ENCODE assay signal across 8 mouse cellular contexts in genomic region chr9:66275267-66275991, GRCm38 (mm10).
DNase-seq lines count a peak whose midpoint lies in the region; ATAC-seq and TF ChIP-seq lines count a peak whose summit lies in the region.

No protein-coding gene starts in this region.

- in situ Hi-C loops in ES-E14 (cut with MboI; ENCODE audit: low sequenced_read_pairs in 2 of 2, unreplicated experiment in 2 of 2): no loop called here

- H3K9ac ChIP-seq in ES-E14 (ENCODE audit: insufficient read depth, low read depth, low read length, poor library complexity, severe bottlenecking): no peak overlapping the region
- H3K9ac ChIP-seq in forebrain, postnatal 0 days: 0 out of 2 replicates have a peak overlapping the region, but pooled peaks have one; percentile 19
- peak overlapping the region; percentile 45; the same call in 1 of the 2 replicates for H3K9ac ChIP-seq in hindbrain, embryonic 14.5 days

- H3K27me3 ChIP-seq in forebrain, postnatal 0 days (ENCODE audit: insufficient read depth, low read length): no peaks in the 10 kb centered on the region
- no peaks in the 10 kb centered on the region; the same call in 1 of the 2 replicates for H3K27me3 ChIP-seq in hindbrain, embryonic 14.5 days (ENCODE audit: control insufficient read depth, insufficient read depth, low read length)

- 1% methylated on average over 15 of the region's 15 CpGs for WGBS in forebrain, postnatal 0 days
- under 1% methylated on average over 15 of the region's 15 CpGs for WGBS in hindbrain, embryonic 14.5 days

- peaks cover 8 to 29% of the 10 kb centered on the region in 2 experiments for H3K4me1 ChIP-seq in ES-E14 (ENCODE audit: control insufficient read depth in 2 of 2, insufficient read depth in 2 of 2, low read length in 2 of 2, poor library complexity in 1 of 2)
- peaks cover 13% of the 10 kb centered on the region; the same call in 1 of the 2 replicates for H3K4me1 ChIP-seq in forebrain, postnatal 0 days (ENCODE audit: insufficient read depth)
- H3K4me1 ChIP-seq in hindbrain, embryonic 14.5 days (replicated peaks; ENCODE audit: control insufficient read depth, insufficient read depth, low read length): peaks cover 24% of the 10 kb centered on the region

- H3K27ac ChIP-seq in ES-E14 (ENCODE audit: insufficient read depth, low read depth, low read length, poor library complexity, severe bottlenecking): peak overlapping the region; percentile 26; the same call in 1 of the 2 replicates
- peak overlapping the region; percentile 60 for H3K27ac ChIP-seq in forebrain, postnatal 0 days (ENCODE audit: low read depth, low read length)
- H3K27ac ChIP-seq in hindbrain, embryonic 14.5 days: peak overlapping the region; percentile 70

- no peak overlapping the region for H3K4me3 ChIP-seq in ES-E14 (ENCODE audit: insufficient read depth in 1 of 2, low read depth in 1 of 2, low read length in 2 of 2, poor library complexity in 1 of 2, severe bottlenecking in 1 of 2)
- peak overlapping the region; percentile 16 for H3K4me3 ChIP-seq in forebrain, postnatal 0 days (ENCODE audit: low read depth, low read length)
- H3K4me3 ChIP-seq in hindbrain, embryonic 14.5 days (replicated peaks; ENCODE audit: low read length): peak overlapping the region; percentile 12

- H3K9me3 ChIP-seq in ES-E14 (ENCODE audit: control insufficient read depth, insufficient read depth, low read depth, low read length): no peaks in the 10 kb centered on the region
- H3K9me3 ChIP-seq in forebrain, postnatal 0 days (ENCODE audit: low read length): no peaks in the 10 kb centered on the region
- H3K9me3 ChIP-seq in hindbrain, embryonic 14.5 days (ENCODE audit: control insufficient read depth, low read length): no peaks in the 10 kb centered on the region

- H3K4me2 ChIP-seq in forebrain, postnatal 0 days (ENCODE audit: low read depth): peak overlapping the region; percentile 45
- H3K4me2 ChIP-seq in hindbrain, embryonic 14.5 days (replicated peaks): peak overlapping the region; percentile 51

- no peaks in the 10 kb centered on the region for H3K36me3 ChIP-seq in ES-E14 (ENCODE audit: control insufficient read depth, insufficient read depth, low read length, poor library complexity, severe bottlenecking)
- no peaks in the 10 kb centered on the region for H3K36me3 ChIP-seq in forebrain, postnatal 0 days (ENCODE audit: insufficient read depth)
- H3K36me3 ChIP-seq in hindbrain, embryonic 14.5 days (replicated peaks; ENCODE audit: control insufficient read depth, insufficient read depth): no peaks in the 10 kb centered on the region

- no peak for TF ChIP-seq CTCF in forebrain, postnatal 0 days (IDR thresholded peaks at IDR 0.05; ENCODE audit: low read depth)

- ATAC-seq in forebrain, postnatal 0 days: peak; percentile 80
- no peak for ATAC-seq in hindbrain, embryonic 14.5 days (ENCODE audit: low FRiP score)

- DNase-seq in ES-E14 (ENCODE audit: low read depth, low spot score): no peak
- peak; percentile 68 for DNase-seq in cerebellum, adult 18-20 months
- peak; percentile 60 for DNase-seq in forebrain, postnatal 0 days
- DNase-seq in hindbrain, embryonic 14.5 days (ENCODE audit: low spot score): peak; percentile 34
- peak; percentile 26 to 55 for DNase-seq in layer of hippocampus, postnatal 25 days (ENCODE audit: extremely low spot score in 1 of 2, low spot score in 1 of 2)
- peak; percentile 29 for DNase-seq in lung, postnatal 14 days
- DNase-seq in right cerebral cortex, postnatal 4 days: peak; percentile 59
- DNase-seq in spleen, adult 12 weeks (ENCODE audit: low spot score): no peak

TF ChIP-seq in ES-E14, 5 proteins besides CTCF, POLR2A, EP300 and RAD21:
- TF ChIP-seq MAFK (IDR thresholded peaks at IDR 0.05; ENCODE audit: insufficient read depth, low read depth, low read length): no peak
- no peak for TF ChIP-seq HCFC1 (IDR thresholded peaks at IDR 0.05; ENCODE audit: borderline replicate concordance, insufficient read depth, low read length)
- TF ChIP-seq CHD2 (IDR thresholded peaks at IDR 0.05; ENCODE audit: low read depth, low read length): no peak
- no peak for TF ChIP-seq ZNF384 (IDR thresholded peaks at IDR 0.05; ENCODE audit: low read depth, low read length)
- no peak for TF ChIP-seq ZC3H11A (IDR thresholded peaks at IDR 0.05; ENCODE audit: borderline replicate concordance, low read depth, low read length)

Comparison
In these comparisons a context has a peak if more than half of its experiments do, and no peak if none do; other contexts are left out.
1. DNase-seq: peak in cerebellum, adult 18-20 months (2 of 2), forebrain, postnatal 0 days (single experiment), hindbrain, embryonic 14.5 days (single experiment), layer of hippocampus, postnatal 25 days (2 of 2), lung, postnatal 14 days (single experiment) and right cerebral cortex, postnatal 4 days (single experiment); none in ES-E14 (single experiment) and spleen, adult 12 weeks (single experiment).
2. H3K4me3 ChIP-seq: peak in forebrain, postnatal 0 days (single experiment) and hindbrain, embryonic 14.5 days (single experiment); none in ES-E14 (0 of 2).
3. Peak in every context shown above with its lines, with median percentiles within 50 percentile points of each other: H3K27ac ChIP-seq.